Mouse (Mus musculus) myocyte (in vitro differentiated cells): ENCODE data around the gene Krt35. TPM values are rescaled to one million over a fixed set of nuclear protein-coding genes. Genes with fewer than 3 reads are reported as not detected.

Experiments
- H3K27me3 ChIP-seq: one replicate; pipeline ENCODE4 v1.6.1; 2011; ENCODE audit not compliant: control insufficient read depth, insufficient read depth, insufficient read length
- H3K36me3 ChIP-seq: one replicate; pipeline ENCODE4 v1.6.1; 2011; ENCODE audit not compliant: control insufficient read depth, insufficient read depth
- H3K4me2 ChIP-seq: one replicate; pipeline ENCODE4 v1.6.1; 2011; ENCODE audit warnings: low read depth, control low read depth
- H3K4me3 ChIP-seq: one replicate; pipeline ENCODE4 v1.5.1; 2011; ENCODE audit warnings: mild to moderate bottlenecking, control low read depth, moderate library complexity
- H3K79me2 ChIP-seq: one replicate; pipeline ENCODE4 v1.6.1; 2011; ENCODE audit not compliant: control insufficient read depth, insufficient read depth
- H3ac ChIP-seq: one replicate; pipeline ENCODE4 v1.6.1; 2011; ENCODE audit not compliant: control insufficient read depth, insufficient read length
- CEBPB ChIP-seq: IDR thresholded peaks from 2 replicates; pipeline ENCODE4 v1.6.1; 2011; ENCODE audit warnings: mild to moderate bottlenecking, moderate library complexity; ENCODE audit not compliant: poor library complexity, insufficient read depth, severe bottlenecking
- E2F4 ChIP-seq: IDR thresholded peaks from one replicate; pipeline ENCODE4 v1.6.1; 2011; ENCODE audit warnings: mild to moderate bottlenecking, control low read depth, moderate library complexity; ENCODE audit not compliant: insufficient read depth
- MAX ChIP-seq: IDR thresholded peaks from one replicate; pipeline ENCODE4 v1.6.1; 2011; ENCODE audit warnings: low read depth, mild to moderate bottlenecking, control low read depth
- MYOD1 ChIP-seq, 3 experiments: IDR thresholded peaks; one replicate each; pipeline ENCODE4 v1.6.1; 2011; ENCODE audit warnings: control low read depth in 2 of 3, low read depth in 2 of 3, mild to moderate bottlenecking in 2 of 3, moderate library complexity in 1 of 3; ENCODE audit not compliant: insufficient read length in 2 of 3, control insufficient read depth in 1 of 3
- MYOG ChIP-seq, 3 experiments: IDR thresholded peaks; one replicate each; pipeline ENCODE4 v1.6.1; 2011; ENCODE audit warnings: control low read depth in 2 of 3, low read depth in 2 of 3, mild to moderate bottlenecking in 2 of 3; ENCODE audit not compliant: insufficient read length in 2 of 3, control insufficient read depth in 1 of 3, insufficient read depth in 1 of 3
- POLR2A ChIP-seq: IDR thresholded peaks from one replicate; pipeline ENCODE4 v1.6.1; 2011; ENCODE audit warnings: low read depth, mild to moderate bottlenecking, control low read depth, moderate library complexity; ENCODE audit not compliant: insufficient read length
- POLR2AphosphoS2 ChIP-seq: IDR thresholded peaks from one replicate; pipeline ENCODE4 v1.6.1; 2011; ENCODE audit warnings: low read depth, control low read depth; ENCODE audit not compliant: insufficient read length
- REST ChIP-seq: IDR thresholded peaks from one replicate; pipeline ENCODE4 v1.6.1; 2011; ENCODE audit warnings: mild to moderate bottlenecking, control low read depth, moderate library complexity; ENCODE audit not compliant: insufficient read depth, insufficient read length
- SRF ChIP-seq: IDR thresholded peaks from one replicate; pipeline ENCODE4 v1.6.1; 2011; ENCODE audit warnings: low read depth; ENCODE audit not compliant: control insufficient read depth, insufficient read length
- TCF12 ChIP-seq: IDR thresholded peaks from one replicate; pipeline ENCODE4 v1.6.1; 2011; ENCODE audit warnings: mild to moderate bottlenecking, control low read depth; ENCODE audit not compliant: poor library complexity, insufficient read depth, severe bottlenecking
- TCF3 ChIP-seq: IDR thresholded peaks from one replicate; pipeline ENCODE4 v1.6.1; 2011; ENCODE audit warnings: low read depth, control low read depth; ENCODE audit not compliant: insufficient read length
- USF1 ChIP-seq: IDR thresholded peaks from one replicate; pipeline ENCODE4 v1.6.1; 2011; ENCODE audit warnings: low read depth, mild to moderate bottlenecking, control low read depth, moderate library complexity
- polyA plus RNA-seq: library from polyadenylated mRNA; unstranded; fragments of >200 nt; fragmentation: generic; extraction: Trizol; gene quantifications from one replicate; pipeline ENCODE4 v1.2.1, GENCODE M21; 2012; ENCODE audit warnings: missing spikeins

Gene Krt35
- polyA plus RNA-seq, 1 experiment = not detected

GRCm38 (mm10) chr11:100137693-100138092 lies 41.7 kb upstream of the Krt35 start:
- H3K36me3 ChIP-seq = no peaks in the 10 kb centered on the region
- H3K4me3 ChIP-seq = no peak overlapping the region
- no peaks in the 10 kb centered on the region for H3K27me3 ChIP-seq
- H3K79me2 ChIP-seq = no peaks in the 10 kb centered on the region
- TF ChIP-seq REST = no peak
- no peak for TF ChIP-seq MYOG (IDR thresholded peaks at IDR 0.05; ENCODE audit: control insufficient read depth in 1 of 3, insufficient read depth in 1 of 3, insufficient read length in 2 of 3, low read depth in 2 of 3)
- TF ChIP-seq CEBPB = no peak
- TF ChIP-seq POLR2A = no peak
- no peak for TF ChIP-seq USF1
- TF ChIP-seq POLR2AphosphoS2 = no peak
- no peak for TF ChIP-seq MAX
- no peak for TF ChIP-seq E2F4
- TF ChIP-seq MYOD1 (IDR thresholded peaks at IDR 0.05; ENCODE audit: control insufficient read depth in 1 of 3, insufficient read length in 2 of 3, low read depth in 2 of 3) = no peak
- TF ChIP-seq TCF3 = no peak
- TF ChIP-seq SRF = no peak
- H3K4me2 ChIP-seq = no peak overlapping the region
- no peak overlapping the region for H3ac ChIP-seq

- Histone ChIP-seq H3K4me3 (no peak overlapping the region), H3ac (no peak overlapping the region), H3K27me3 (no peaks in the 10 kb centered on the region), H3K79me2 (no peaks in the 10 kb centered on the region), H3K36me3 (no peaks in the 10 kb centered on the region), H3K4me2 (no peak overlapping the region)
- no peak for TF ChIP-seq MYOG (IDR thresholded peaks at IDR 0.05; ENCODE audit: control insufficient read depth in 1 of 3, insufficient read depth in 1 of 3, insufficient read length in 2 of 3, low read depth in 2 of 3)
- TF ChIP-seq POLR2A = no peak
- TF ChIP-seq TCF12 = no peak
- no peak for TF ChIP-seq E2F4
- no peak for TF ChIP-seq MYOD1 (IDR thresholded peaks at IDR 0.05; ENCODE audit: control insufficient read depth in 1 of 3, insufficient read length in 2 of 3, low read depth in 2 of 3)
- no peak for TF ChIP-seq REST
- no peak for TF ChIP-seq POLR2AphosphoS2
- no peak for TF ChIP-seq MAX
- no peak for TF ChIP-seq TCF3
- no peak for TF ChIP-seq CEBPB
- TF ChIP-seq SRF = no peak
- no peak for TF ChIP-seq USF1
Measured at GRCm38 (mm10) chr11:100136559-100136958, 40.5 kb upstream of the Krt35 start.

GRCm38 (mm10) chr11:100135731-100136130 lies 39.7 kb upstream of the Krt35 start, which contains the start of gene Krt15:
Gene Krt15 (minus strand): TSS chr11:100135928.
- H3K4me3 ChIP-seq = no peak within 1 kb of the TSS

GRCm38 (mm10) chr11:100124901-100125300 lies 28.9 kb upstream of the Krt35 start:
- H3K36me3 ChIP-seq = no peaks in the 10 kb centered on the region

More at GRCm38 (mm10) chr11:100135731-100136130, 39.7 kb upstream of the Krt35 start, which contains the start of gene Krt15:
- Histone ChIP-seq H3K79me2 (no peaks in the 10 kb centered on the region), H3K4me2 (no peak within 1 kb of the TSS), H3ac (no peak within 1 kb of the TSS), H3K27me3 (no peaks in the 10 kb centered on the region), H3K36me3 (no peaks in the 10 kb centered on the region)
- TF ChIP-seq TCF12 (no peak), TCF3 (no peak), USF1 (no peak)

GRCm38 (mm10) chr11:100121466-100121865 lies 25.4 kb upstream of the Krt35 start, which contains the start of gene Krt13:
Gene Krt13 (minus strand): TSS chr11:100121566.
- peak within 1 kb of the TSS; percentile 41 for H3K4me2 ChIP-seq
- TF ChIP-seq MYOG (IDR thresholded peaks at IDR 0.05; ENCODE audit: control insufficient read depth in 1 of 3, insufficient read depth in 1 of 3, insufficient read length in 2 of 3, low read depth in 2 of 3) (no peak), REST (no peak), CEBPB (no peak), MAX (no peak), POLR2A (no peak), E2F4 (no peak), TCF12 (no peak), POLR2AphosphoS2 (no peak)
- no peaks in the 10 kb centered on the region for H3K27me3 ChIP-seq
- no peaks in the 10 kb centered on the region for H3K36me3 ChIP-seq
- no peak within 1 kb of the TSS for H3ac ChIP-seq
- H3K79me2 ChIP-seq = no peaks in the 10 kb centered on the region
- H3K4me3 ChIP-seq = no peak within 1 kb of the TSS

More at GRCm38 (mm10) chr11:100124901-100125300, 28.9 kb upstream of the Krt35 start:
- H3K4me3 ChIP-seq = no peak overlapping the region
- H3K79me2 ChIP-seq = no peaks in the 10 kb centered on the region
- no peak overlapping the region for H3ac ChIP-seq
- no peak overlapping the region for H3K4me2 ChIP-seq
- H3K27me3 ChIP-seq = no peaks in the 10 kb centered on the region
- TF ChIP-seq MYOD1 (IDR thresholded peaks at IDR 0.05; ENCODE audit: control insufficient read depth in 1 of 3, insufficient read length in 2 of 3, low read depth in 2 of 3) (no peak), POLR2A (no peak), CEBPB (peak; percentile 60), MAX (no peak), TCF12 (no peak), REST (no peak), E2F4 (no peak), SRF (no peak), TCF3 (no peak)
